Comparison of ENCODE assay signal across 20 mouse cellular contexts in genomic region chr1:153251590-153252206, GRCm38 (mm10).
DNase-seq lines count a peak whose midpoint lies in the region; ATAC-seq and TF ChIP-seq lines count a peak whose summit lies in the region.
"Had no signal": no experiment of that assay in that cellular context is flagged by ENCODE, and none has a peak within 500 bp of the region (broad histone marks: within the 10 kb centered on the region; RNA-seq: fewer than 3 reads in every experiment).

No protein-coding gene starts in this region.

- WGBS in lung, postnatal 0 days, result 62% methylated on average over 12 of the region's 12 CpGs
- WGBS in lung, adult 2 months, result 77% methylated on average over 12 of the region's 12 CpGs
- WGBS in midbrain, embryonic 10.5 days, result 94% methylated on average over 12 of the region's 12 CpGs

- DNase-seq in lung, postnatal 0 days (ENCODE audit: low spot score), result peak; percentile 73
- no peak for DNase-seq in lung, adult 2 months
- DNase-seq in kidney, adult 9 months, result peak; percentile 82
- peak; percentile 21 to 43 for DNase-seq in kidney, postnatal 4 days
- DNase-seq in midbrain, embryonic 10.5 days (ENCODE audit: low spot score), result no peak
- no peak for DNase-seq in right cerebral cortex, postnatal 10 days (ENCODE audit: low spot score in 2 of 2)
- no peak for DNase-seq in right cerebral cortex, postnatal 25 days
- DNase-seq: adrenal gland, adult 2 months; cerebellum, adult 11 months; gastrocnemius, postnatal 14 days; layer of hippocampus, adult 9-11 months; liver, embryonic 13.5 days; thymus, adult 2 months had no signal

- peak; percentile 78 for ATAC-seq in lung, postnatal 0 days
- ATAC-seq: CD4-positive, CD25-positive, alpha-beta regulatory T cell, adult 4 months; forebrain, embryonic 15.5 days; hindbrain, postnatal 0 days had no signal

- no peak for TF ChIP-seq CTCF in lung, postnatal 0 days (IDR thresholded peaks at IDR 0.05)
- no peak for TF ChIP-seq CTCF in lung, adult 2 months (IDR thresholded peaks at IDR 0.05; ENCODE audit: insufficient read depth, low read length)

- H3K27me3 ChIP-seq in lung, postnatal 0 days (replicated peaks; ENCODE audit: insufficient read depth, low read length), result no peaks in the 10 kb centered on the region
- no peaks in the 10 kb centered on the region for H3K27me3 ChIP-seq in midbrain, embryonic 10.5 days (ENCODE audit: low read depth, poor library complexity, severe bottlenecking)
- H3K27me3 ChIP-seq: forebrain, embryonic 15.5 days; liver, embryonic 13.5 days had no signal

- 0 out of 2 replicates have a peak, but pooled peaks have one; percentile 7 for TF ChIP-seq EP300 in lung, postnatal 0 days (IDR thresholded peaks at IDR 0.05)

- H3K36me3 ChIP-seq in lung, postnatal 0 days (ENCODE audit: insufficient read depth, low read length), result peaks cover 30% of the 10 kb centered on the region; the same call in 1 of the 2 replicates
- peaks cover 68% of the 10 kb centered on the region for H3K36me3 ChIP-seq in midbrain, embryonic 10.5 days

- TF ChIP-seq POLR2A in lung, adult 2 months (IDR thresholded peaks at IDR 0.05; ENCODE audit: borderline replicate concordance, extremely low read depth, low read depth, low read length), result no peak

- H3K4me1 ChIP-seq in lung, postnatal 0 days (ENCODE audit: insufficient read depth, low read depth, low read length), result no peaks in the 10 kb centered on the region
- no peaks in the 10 kb centered on the region; the same call in 1 of the 2 replicates for H3K4me1 ChIP-seq in lung, adult 2 months (ENCODE audit: control insufficient read depth, insufficient read depth, low read length)
- H3K4me1 ChIP-seq in midbrain, embryonic 10.5 days, result peaks cover 7% of the 10 kb centered on the region; the same call in 1 of the 2 replicates
- H3K4me1 ChIP-seq: embryonic facial prominence, embryonic 10.5 days; forebrain, embryonic 15.5 days; liver, embryonic 13.5 days had no signal

- H3K9me3 ChIP-seq in lung, postnatal 0 days (ENCODE audit: low read length), result no peaks in the 10 kb centered on the region
- peaks cover 8% of the 10 kb centered on the region; the same call in 1 of the 2 replicates for H3K9me3 ChIP-seq in midbrain, embryonic 10.5 days (replicated peaks)
- H3K9me3 ChIP-seq: liver, embryonic 13.5 days had no signal

- H3K4me2 ChIP-seq in lung, postnatal 0 days (replicated peaks; ENCODE audit: low read depth, low read length), result no peak overlapping the region
- H3K4me2 ChIP-seq: forebrain, embryonic 15.5 days; heart, embryonic 11.5 days; liver, embryonic 13.5 days; midbrain, embryonic 11.5 days had no signal

- H3K9ac ChIP-seq in lung, postnatal 0 days (replicated peaks; ENCODE audit: low read depth), result no peak overlapping the region
- H3K9ac ChIP-seq: forebrain, embryonic 15.5 days; liver, embryonic 13.5 days had no signal

- H3K27ac ChIP-seq in lung, postnatal 0 days (ENCODE audit: low read length), result peak overlapping the region; percentile 32; the same call in 1 of the 2 replicates
- no peak overlapping the region for H3K27ac ChIP-seq in midbrain, embryonic 10.5 days (replicated peaks)
- H3K27ac ChIP-seq: embryonic facial prominence, embryonic 10.5 days; forebrain, embryonic 15.5 days; hindbrain, postnatal 0 days; liver, embryonic 13.5 days had no signal

- H3K4me3 ChIP-seq in lung, postnatal 0 days (ENCODE audit: low read depth, low read length), result no peak overlapping the region
- no peak overlapping the region for H3K4me3 ChIP-seq in lung, adult 2 months (replicated peaks; ENCODE audit: extremely low read depth, low read depth, low read length)
- no peak overlapping the region for H3K4me3 ChIP-seq in midbrain, embryonic 10.5 days
- H3K4me3 ChIP-seq: embryonic facial prominence, embryonic 10.5 days; erythroblast, embryonic 14.5 days; forebrain, embryonic 15.5 days; liver, embryonic 13.5 days had no signal

Comparison
In these comparisons a context has a peak if more than half of its experiments do, and no peak if none do; other contexts are left out.
1. DNase-seq: peak in lung, postnatal 0 days (single experiment), kidney, adult 9 months (single experiment) and kidney, postnatal 4 days (2 of 2); none in lung, adult 2 months (single experiment), midbrain, embryonic 10.5 days (single experiment), right cerebral cortex, postnatal 10 days (0 of 2) and right cerebral cortex, postnatal 25 days (single experiment).